ENCODE assay signal across 11 mouse cellular contexts in the genomic region with DNA sequence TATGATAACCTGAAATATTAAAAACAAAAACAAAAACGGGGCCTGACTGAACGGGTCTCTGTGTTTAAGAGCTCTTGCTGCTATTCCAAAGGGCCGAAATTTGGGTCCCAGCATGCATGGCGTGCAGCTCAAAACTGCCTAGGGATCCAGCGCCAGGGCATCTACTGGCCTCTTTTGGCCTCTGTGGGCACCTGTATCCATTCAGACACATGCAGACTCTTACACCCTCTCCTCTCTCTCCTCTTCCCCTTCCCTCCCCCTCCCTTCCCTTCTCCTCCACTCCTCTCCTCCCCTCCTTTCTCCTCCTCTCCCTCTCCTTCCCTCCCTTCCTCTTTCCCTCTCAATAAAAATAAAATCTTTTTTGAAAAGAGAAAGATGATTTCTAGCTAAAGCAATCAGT. TPM values are rescaled to one million over a fixed set of nuclear protein-coding genes. Genes with fewer than 3 reads are reported as not detected.
A peak's percentile ranks its signal among the peaks of the same experiment; 100 is the strongest.
DNase-seq lines count a peak whose midpoint lies in the region; ATAC-seq and TF ChIP-seq lines count a peak whose summit lies in the region.
"Had no signal": no experiment of that assay in that cellular context is flagged by ENCODE, and none has a peak within 500 bp of the region (broad histone marks: within the 10 kb centered on the region; RNA-seq: fewer than 3 reads in every experiment).

No protein-coding gene starts in this region.

- intact Hi-C loops in heart, adult 2 months (cut with DNase I): no loop called here
- intact Hi-C loops in gastrocnemius, adult 2 months (cut with DNase I): no loop called here

- no peaks in the 10 kb centered on the region for H3K9me3 ChIP-seq in heart, postnatal 0 days (replicated peaks; ENCODE audit: control insufficient read depth, low read length)
- no peaks in the 10 kb centered on the region for H3K9me3 ChIP-seq in forebrain, embryonic 13.5 days (replicated peaks)
- no peaks in the 10 kb centered on the region for H3K9me3 ChIP-seq in midbrain, embryonic 14.5 days (ENCODE audit: control insufficient read depth, low read length)

- 37% methylated on average over 5 of the region's 5 CpGs for WGBS in heart, postnatal 0 days
- WGBS in heart, adult 2 months: 32% methylated on average over 5 of the region's 5 CpGs
- WGBS in forebrain, embryonic 13.5 days: 30% methylated on average over 5 of the region's 5 CpGs
- WGBS in midbrain, embryonic 14.5 days: 38% methylated on average over 5 of the region's 5 CpGs

- no peak for TF ChIP-seq CTCF in heart, postnatal 0 days (IDR thresholded peaks at IDR 0.05; ENCODE audit: low read depth)
- TF ChIP-seq CTCF in heart, adult 2 months (IDR thresholded peaks at IDR 0.05): no peak
- no peak for TF ChIP-seq CTCF in gastrocnemius, adult 2 months (IDR thresholded peaks at IDR 0.05)

- H3K27me3 ChIP-seq in heart, postnatal 0 days (ENCODE audit: control insufficient read depth, insufficient read depth, low read length): no peaks in the 10 kb centered on the region
- no peaks in the 10 kb centered on the region; the same call in 1 of the 2 replicates for H3K27me3 ChIP-seq in heart, adult 2 months (ENCODE audit: control insufficient read depth, insufficient read depth, low read length)
- no peaks in the 10 kb centered on the region for H3K27me3 ChIP-seq in forebrain, embryonic 13.5 days
- no peaks in the 10 kb centered on the region for H3K27me3 ChIP-seq in midbrain, embryonic 14.5 days (ENCODE audit: control insufficient read depth, insufficient read depth, low read length)
- H3K27me3 ChIP-seq: CH12.LX had no signal

- no peak for TF ChIP-seq EP300 in heart, postnatal 0 days (IDR thresholded peaks at IDR 0.05; ENCODE audit: low read depth)
- TF ChIP-seq EP300 in heart, adult 2 months (IDR thresholded peaks at IDR 0.05; ENCODE audit: insufficient read depth, low read depth, low read length): no peak

- H3K9ac ChIP-seq in heart, postnatal 0 days (replicated peaks; ENCODE audit: low read depth, low read length): no peak overlapping the region
- H3K9ac ChIP-seq in heart, adult 2 months (ENCODE audit: low read depth, low read length): no peak overlapping the region
- peak overlapping the region; percentile 61 for H3K9ac ChIP-seq in forebrain, embryonic 13.5 days
- H3K9ac ChIP-seq in midbrain, embryonic 14.5 days (replicated peaks; ENCODE audit: low read length): peak overlapping the region; percentile 60; the same call in 1 of the 2 replicates

- no peaks in the 10 kb centered on the region for H3K36me3 ChIP-seq in heart, postnatal 0 days (replicated peaks; ENCODE audit: control insufficient read depth, insufficient read depth, low read length)
- H3K36me3 ChIP-seq in heart, adult 2 months (ENCODE audit: control insufficient read depth, insufficient read depth, low read length): no peaks in the 10 kb centered on the region
- no peaks in the 10 kb centered on the region for H3K36me3 ChIP-seq in forebrain, embryonic 13.5 days (ENCODE audit: poor library complexity, severe bottlenecking)
- H3K36me3 ChIP-seq in midbrain, embryonic 14.5 days (ENCODE audit: control insufficient read depth, insufficient read depth, low read length): no peaks in the 10 kb centered on the region

- DNase-seq in heart, postnatal 0 days (ENCODE audit: low spot score): no peak
- DNase-seq in heart, adult 2 months: no peak
- peak; percentile 43 to 44 for DNase-seq in cerebellum, adult 18-20 months
- DNase-seq in midbrain, embryonic 14.5 days: peak; percentile 69
- DNase-seq in natural killer cell, adult 2 months (ENCODE audit: low spot score in 2 of 2): no peak
- no peak for DNase-seq in ovary, adult 18-20 months (ENCODE audit: low spot score)
- DNase-seq in gastrocnemius, adult 2 months: no peak
- DNase-seq: adrenal gland, postnatal 10 days had no signal

- no peak for TF ChIP-seq POLR2A in heart, adult 2 months (IDR thresholded peaks at IDR 0.05; ENCODE audit: insufficient read depth, low read depth, low read length)

- H3K4me3 ChIP-seq in heart, postnatal 0 days (ENCODE audit: low read depth, low read length): no peak overlapping the region
- no peak overlapping the region for H3K4me3 ChIP-seq in heart, adult 2 months
- peak overlapping the region; percentile 35 for H3K4me3 ChIP-seq in forebrain, embryonic 13.5 days
- H3K4me3 ChIP-seq in midbrain, embryonic 14.5 days (replicated peaks; ENCODE audit: low read depth, low read length): peak overlapping the region; percentile 38
- H3K4me3 ChIP-seq in gastrocnemius, adult 2 months: no peak overlapping the region

- H3K4me2 ChIP-seq in heart, postnatal 0 days (ENCODE audit: low read depth, low read length): peak overlapping the region; percentile 40; the same call in 1 of the 2 replicates
- H3K4me2 ChIP-seq in forebrain, embryonic 13.5 days: peak overlapping the region; percentile 68
- peak overlapping the region; percentile 67 for H3K4me2 ChIP-seq in midbrain, embryonic 14.5 days (ENCODE audit: low read length)

- no peak for ATAC-seq in heart, postnatal 0 days (ENCODE audit: insufficient read depth, low read depth)
- peak; percentile 63 for ATAC-seq in forebrain, embryonic 13.5 days
- peak; percentile 70 for ATAC-seq in midbrain, embryonic 14.5 days (ENCODE audit: low FRiP score, low TSS enrichment)

- no peak overlapping the region for H3K27ac ChIP-seq in heart, postnatal 0 days (ENCODE audit: low read depth)
- H3K27ac ChIP-seq in heart, adult 2 months: no peak overlapping the region
- peak overlapping the region; percentile 83 for H3K27ac ChIP-seq in forebrain, embryonic 13.5 days
- peak overlapping the region; percentile 90; the same call in 1 of the 2 replicates for H3K27ac ChIP-seq in midbrain, embryonic 14.5 days (replicated peaks; ENCODE audit: low read depth, low read length)
- H3K27ac ChIP-seq in gastrocnemius, adult 2 months: no peak overlapping the region

- H3K4me1 ChIP-seq in heart, postnatal 0 days (ENCODE audit: control insufficient read depth, insufficient read depth): no peaks in the 10 kb centered on the region
- H3K4me1 ChIP-seq in heart, adult 2 months (ENCODE audit: control insufficient read depth, insufficient read depth, low read length): peaks cover 4% of the 10 kb centered on the region
- peaks cover 5% of the 10 kb centered on the region for H3K4me1 ChIP-seq in forebrain, embryonic 13.5 days
- peaks cover 5% of the 10 kb centered on the region; the same call in 1 of the 2 replicates for H3K4me1 ChIP-seq in midbrain, embryonic 14.5 days (ENCODE audit: control insufficient read depth, insufficient read depth, low read length)

- no peaks in the 10 kb centered on the region for H3K79me2 ChIP-seq in heart, adult 2 months (replicated peaks; ENCODE audit: control insufficient read depth, insufficient read depth, low read length)

RNA-seq across cellular contexts. Expression of gene Dner, which starts 13.4 kb away (rescaled TPM):
- total RNA-seq in heart, postnatal 0 days (2014; rRNA removed; ENCODE audit: low replicate concordance): 0.76 and 1.7 TPM in 2 replicates
- 0.19 and 0.23 TPM in 2 replicates for polyA plus RNA-seq in heart, postnatal 0 days (2015; fragmentation: Nextera tagmentation; extraction: Ambion mirVana)
- under 1 TPM; 0.05 to 0.43 TPM for total RNA-seq in heart, adult 2 months (2021)
- 0.23 and 0.70 TPM in 2 replicates for polyA plus RNA-seq in heart, adult 2 months (2012; rRNA removed)
- polyA plus RNA-seq in forebrain, embryonic 13.5 days (2015; fragmentation: Nextera tagmentation; extraction: Ambion mirVana): 98.5 and 115 TPM in 2 replicates
- polyA plus RNA-seq in midbrain, embryonic 14.5 days (2014; fragmentation: Nextera tagmentation; extraction: Ambion mirVana): 241 and 244 TPM in 2 replicates
- total RNA-seq in gastrocnemius, adult 2 months (2021): not detected
- total RNA-seq: CH12.LX; liver, adult 2 months had no signal
- polyA plus RNA-seq: liver, adult 2 months had no signal

Comparison
In these comparisons a context has a peak if more than half of its experiments do, and no peak if none do; other contexts are left out.
1. DNase-seq: peak in cerebellum, adult 18-20 months (2 of 2) and midbrain, embryonic 14.5 days (single experiment); none in heart, postnatal 0 days (single experiment), heart, adult 2 months (0 of 2), natural killer cell, adult 2 months (0 of 2), ovary, adult 18-20 months (single experiment) and gastrocnemius, adult 2 months (single experiment).
2. H3K27ac ChIP-seq: peak in forebrain, embryonic 13.5 days (single experiment) and midbrain, embryonic 14.5 days (single experiment); none in heart, postnatal 0 days (single experiment), heart, adult 2 months (single experiment) and gastrocnemius, adult 2 months (single experiment).
3. H3K4me3 ChIP-seq: peak in forebrain, embryonic 13.5 days (single experiment) and midbrain, embryonic 14.5 days (single experiment); none in heart, postnatal 0 days (single experiment), heart, adult 2 months (single experiment) and gastrocnemius, adult 2 months (single experiment).
4. H3K9ac ChIP-seq: peak in forebrain, embryonic 13.5 days (single experiment) and midbrain, embryonic 14.5 days (single experiment); none in heart, postnatal 0 days (single experiment) and heart, adult 2 months (single experiment).
5. RNA of gene Dner, which starts 13.4 kb away (polyA plus RNA-seq): 241 to 244 TPM in midbrain, embryonic 14.5 days and 98.5 to 115 TPM in forebrain, embryonic 13.5 days; 0.23 to 0.70 TPM in heart, adult 2 months and 0.19 to 0.23 TPM in heart, postnatal 0 days; every median in the first group is over 10 times any median in the second.
6. Peak in every context shown above with its lines, with median percentiles within 50 percentile points of each other: H3K4me2 ChIP-seq.